Mouse (Mus musculus) CD4-positive, CD25-positive, alpha-beta regulatory T cell, adult 4 months (primary cell): ENCODE results near the gene Dpysl5. TPM values are rescaled to one million over a fixed set of nuclear protein-coding genes. Genes with fewer than 3 reads are reported as not detected.
"Not testable (repeated sequence)": the region's sequence is repeated elsewhere in the genome, so short reads cannot be mapped to it uniquely, and the experiment has no call there.

Experiments used
- ATAC-seq: one replicate; pipeline ENCODE4 v1.8.0; 2017
- polyA plus RNA-seq, 2 experiments: library from polyadenylated mRNA; unstranded; fragments of 100-300 nt; shearing (Covaris generic); gene quantifications; one replicate each; pipeline ENCODE4 v1.2.1; 2017

Dpysl5 gene
- polyA plus RNA-seq: not detected

- ATAC-seq: peak; percentile 64
Measured at GRCm38 (mm10) chr5:30711147-30712001, at the start of gene Dpysl5. TSS of gene Dpysl5 (plus strand) at chr5:30711564.

GRCm38 (mm10) chr5:30665360-30665759, 46.0 kb upstream of the Dpysl5 start:
- ATAC-seq: no peak

- no peak for ATAC-seq
Measured at GRCm38 (mm10) chr5:30665968-30666367, 45.4 kb upstream of the Dpysl5 start.

GRCm38 (mm10) chr5:30666391-30667195, 44.8 kb upstream of the Dpysl5 start, which contains the start of gene Cenpa:
TSS of gene Cenpa (plus strand) at chr5:30666777.
- peak; percentile 97 for ATAC-seq

- no peak for ATAC-seq
Measured at GRCm38 (mm10) chr5:30667215-30667614, 44.1 kb upstream of the Dpysl5 start.

GRCm38 (mm10) chr5:30667686-30668085, 43.7 kb upstream of the Dpysl5 start:
- no peak for ATAC-seq

- no peak for ATAC-seq
Measured at GRCm38 (mm10) chr5:30668637-30669495, 42.5 kb upstream of the Dpysl5 start.

- no peak for ATAC-seq
Measured at GRCm38 (mm10) chr5:30669496-30669830, 41.9 kb upstream of the Dpysl5 start.

- ATAC-seq: no peak
Measured at GRCm38 (mm10) chr5:30670091-30670490, 41.3 kb upstream of the Dpysl5 start.

- no peak for ATAC-seq
Measured at GRCm38 (mm10) chr5:30674001-30674400, 37.4 kb upstream of the Dpysl5 start.

GRCm38 (mm10) chr5:30676800-30677199, 34.6 kb upstream of the Dpysl5 start:
- no peak for ATAC-seq

GRCm38 (mm10) chr5:30678069-30678468, 33.3 kb upstream of the Dpysl5 start:
- not testable (repeated sequence) for ATAC-seq

GRCm38 (mm10) chr5:30678722-30679296, 32.6 kb upstream of the Dpysl5 start:
- ATAC-seq: no peak

- ATAC-seq: no peak
Measured at GRCm38 (mm10) chr5:30679593-30679992, 31.8 kb upstream of the Dpysl5 start.

- ATAC-seq: no peak
Measured at GRCm38 (mm10) chr5:30681970-30682369, 29.4 kb upstream of the Dpysl5 start.

- no peak for ATAC-seq
Measured at GRCm38 (mm10) chr5:30682967-30683600, 28.3 kb upstream of the Dpysl5 start.

- ATAC-seq: no peak
Measured at GRCm38 (mm10) chr5:30683993-30684392, 27.4 kb upstream of the Dpysl5 start.

- no peak for ATAC-seq
Measured at GRCm38 (mm10) chr5:30686781-30687180, 24.6 kb upstream of the Dpysl5 start.

GRCm38 (mm10) chr5:30700361-30701000, 10.9 kb upstream of the Dpysl5 start:
- ATAC-seq: no peak

GRCm38 (mm10) chr5:30701373-30701772, 10.0 kb upstream of the Dpysl5 start:
- ATAC-seq: not testable (repeated sequence)

- no peak for ATAC-seq
Measured at GRCm38 (mm10) chr5:30701866-30702265, 9.5 kb upstream of the Dpysl5 start.
